Mouse (Mus musculus): ENCODE results near the gene Snapc5. TPM values are rescaled to one million over a fixed set of nuclear protein-coding genes. Genes with fewer than 3 reads are reported as not detected.
A peak's percentile ranks its signal among the peaks of the same experiment; 100 is the strongest.
"Not testable (repeated sequence)": the region's sequence is repeated elsewhere in the genome, so short reads cannot be mapped to it uniquely, and the experiment has no call there.

Gene Snapc5
- total RNA-seq (2022): 10 to 100 TPM; 18.2 to 20.0 (median 18.5) TPM

- peak; percentile 83 for DNase-seq (ENCODE audit: low spot score in 2 of 2)
Observed at GRCm38 (mm10) chr9:64178974-64179646, at the start of gene Snapc5. TSS of gene Snapc5 (plus strand) at chr9:64179274.

- no peak for DNase-seq (ENCODE audit: low spot score in 2 of 2)
Observed at GRCm38 (mm10) chr9:64131623-64132022, 47.5 kb upstream of the Snapc5 start.

- peak; percentile 24 to 35 for DNase-seq (ENCODE audit: low spot score in 2 of 2)
Observed at GRCm38 (mm10) chr9:64138896-64139295, 40.2 kb upstream of the Snapc5 start.

DNA sequence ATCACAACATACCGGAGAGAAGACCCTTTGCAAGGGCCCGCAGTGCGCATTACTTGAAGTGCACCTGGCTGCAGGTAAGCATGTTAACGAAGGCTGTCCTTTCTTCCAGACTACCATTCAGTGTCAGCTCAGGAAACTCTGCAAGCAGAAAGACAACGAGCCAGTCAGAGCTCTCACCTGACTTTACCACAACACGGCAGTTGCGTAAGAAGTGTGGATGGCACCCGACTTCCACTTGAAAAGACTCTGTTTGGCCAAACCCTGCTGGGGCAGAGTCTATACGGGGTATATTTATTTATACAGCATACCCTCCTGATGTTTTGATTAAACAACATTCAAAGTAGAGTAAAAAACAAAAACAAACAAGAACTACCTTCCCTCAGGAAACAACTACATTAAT lies 39.2 kb upstream of the Snapc5 start:
- DNase-seq (ENCODE audit: low spot score in 2 of 2): no peak

- DNase-seq (ENCODE audit: low spot score in 2 of 2): no peak
Observed at GRCm38 (mm10) chr9:64156641-64157040, 22.4 kb upstream of the Snapc5 start.

DNA sequence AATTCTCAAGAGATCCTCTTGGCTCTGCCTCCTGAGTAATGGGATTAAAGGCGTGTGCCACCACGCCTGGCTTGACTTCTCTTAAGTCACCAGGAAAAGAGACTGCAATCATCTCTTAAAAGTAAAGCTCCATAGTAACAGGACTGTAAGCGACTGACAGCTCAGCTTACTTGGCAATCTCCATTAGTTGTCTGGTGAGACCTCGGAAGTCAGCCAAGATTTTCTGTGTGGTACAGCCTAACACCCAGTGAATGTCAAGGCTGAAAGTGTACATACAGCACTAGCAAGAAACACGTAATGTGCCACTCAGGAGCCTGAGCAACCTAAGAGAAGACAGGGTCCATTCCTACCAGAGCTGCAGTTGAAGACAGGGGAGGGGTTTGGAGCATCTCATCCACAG lies 18.6 kb upstream of the Snapc5 start:
- DNase-seq (ENCODE audit: low spot score in 2 of 2): no peak

GRCm38 (mm10) chr9:64169967-64170366 lies 9.1 kb upstream of the Snapc5 start:
- DNase-seq (ENCODE audit: low spot score in 2 of 2): not testable (repeated sequence)

- no peak for DNase-seq (ENCODE audit: low spot score in 2 of 2)
Observed at GRCm38 (mm10) chr9:64172145-64172815, 6.8 kb upstream of the Snapc5 start.

DNA sequence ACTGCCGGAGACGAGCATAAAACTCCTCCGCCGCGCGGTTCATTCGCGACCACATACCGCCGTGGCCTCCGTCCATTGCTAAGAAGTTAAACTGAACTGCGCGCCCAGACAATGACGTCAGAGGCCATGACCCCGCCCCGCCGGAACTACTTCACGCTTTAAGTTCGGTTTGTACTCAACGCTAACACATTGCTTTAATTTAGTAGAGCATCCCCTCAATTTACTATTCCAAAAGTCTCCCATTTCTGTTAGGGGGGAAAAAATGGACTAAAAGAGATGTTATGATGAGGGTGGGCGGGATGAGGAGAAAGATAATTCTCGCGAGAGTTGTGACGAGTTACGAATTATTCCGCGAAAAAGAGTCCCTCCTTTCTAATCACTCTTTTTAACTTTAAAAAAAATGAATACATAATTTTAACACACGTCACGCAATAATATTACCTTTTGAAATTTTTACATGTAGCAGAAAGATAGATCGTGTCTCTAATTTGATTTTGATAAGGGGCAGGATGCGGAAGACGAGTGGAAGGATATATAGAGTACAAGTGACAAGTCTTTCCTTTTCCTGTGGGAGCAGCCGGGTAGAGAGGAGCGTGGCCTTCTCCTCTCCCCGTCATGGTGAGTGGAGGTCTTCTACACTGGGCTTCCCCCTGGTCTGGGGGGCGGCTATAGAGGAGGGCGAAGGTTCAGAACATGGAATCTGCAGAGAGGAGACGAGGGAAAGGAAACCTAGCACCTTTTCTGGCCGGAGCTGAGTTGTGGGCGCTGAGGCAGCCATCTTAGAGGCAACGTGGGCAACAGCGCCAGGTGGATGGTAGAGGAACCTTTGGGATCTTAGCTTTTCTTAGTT lies 6.0 kb upstream of the Snapc5 start, which contains the start of the genes Zwilch and Rpl4:
TSS of gene Zwilch (minus strand) at position 289 of the 850 bp plus-strand sequence.
TSS of gene Rpl4 (plus strand) at position 560 of the 850 bp plus-strand sequence.
- peak; percentile 72 to 77 for DNase-seq (ENCODE audit: low spot score in 2 of 2)

DNA sequence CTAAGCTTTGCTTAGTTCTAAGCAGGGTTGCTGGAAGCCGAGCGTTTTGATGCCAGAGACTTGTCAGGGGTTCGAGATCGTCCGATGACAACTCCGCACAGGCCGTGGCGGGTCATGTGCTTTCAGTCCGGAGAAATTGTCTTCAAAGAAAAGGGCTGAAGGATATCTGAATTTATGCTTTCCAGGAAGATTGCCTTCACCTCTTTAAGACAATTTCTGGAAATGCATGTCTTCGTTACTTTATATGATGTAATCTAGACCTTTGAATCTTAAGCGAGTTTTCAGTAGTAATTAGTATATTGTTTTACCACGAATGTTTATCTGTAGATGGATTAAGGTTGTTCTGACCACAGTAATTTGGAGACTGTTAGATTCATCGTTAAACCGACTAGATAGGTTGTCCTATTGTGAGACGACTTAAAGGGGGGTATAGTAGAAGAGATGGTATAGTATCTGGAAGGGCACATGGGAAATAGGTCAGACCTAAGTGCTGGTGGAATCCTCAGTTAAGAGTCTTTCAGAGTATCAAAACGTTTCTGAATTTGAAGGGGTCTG lies 5.3 kb upstream of the Snapc5 start:
- DNase-seq (ENCODE audit: low spot score in 2 of 2): no peak

GRCm38 (mm10) chr9:64174341-64174740 lies 4.7 kb upstream of the Snapc5 start:
- no peak for DNase-seq (ENCODE audit: low spot score in 2 of 2)

DNA sequence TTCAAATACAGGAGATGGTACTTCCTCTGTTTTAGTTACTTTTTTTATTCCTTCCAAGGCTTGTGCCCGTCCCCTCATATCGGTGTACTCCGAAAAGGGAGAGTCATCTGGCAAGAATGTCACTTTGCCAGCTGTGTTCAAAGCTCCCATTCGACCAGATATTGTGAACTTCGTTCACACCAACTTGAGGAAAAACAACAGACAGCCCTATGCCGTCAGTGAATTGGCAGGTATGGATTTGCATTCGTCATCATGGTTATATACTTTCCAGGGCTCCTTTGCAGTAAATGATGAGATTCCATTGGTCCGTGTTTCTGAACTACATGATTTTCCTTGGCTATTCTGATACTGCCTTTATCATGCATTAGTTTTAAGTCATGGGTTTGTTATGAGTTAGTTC lies 4.3 kb upstream of the Snapc5 start:
- DNase-seq (ENCODE audit: low spot score in 2 of 2): no peak

GRCm38 (mm10) chr9:64175378-64175777 lies 3.7 kb upstream of the Snapc5 start:
- no peak for DNase-seq (ENCODE audit: low spot score in 2 of 2)

- no peak for DNase-seq (ENCODE audit: low spot score in 2 of 2)
Observed at GRCm38 (mm10) chr9:64178610-64178973, 482 bp upstream of the Snapc5 start.

GRCm38 (mm10) chr9:64183295-64183694 lies 4.2 kb downstream of the Snapc5 start:
- DNase-seq (ENCODE audit: low spot score in 2 of 2): not testable (repeated sequence)

DNA sequence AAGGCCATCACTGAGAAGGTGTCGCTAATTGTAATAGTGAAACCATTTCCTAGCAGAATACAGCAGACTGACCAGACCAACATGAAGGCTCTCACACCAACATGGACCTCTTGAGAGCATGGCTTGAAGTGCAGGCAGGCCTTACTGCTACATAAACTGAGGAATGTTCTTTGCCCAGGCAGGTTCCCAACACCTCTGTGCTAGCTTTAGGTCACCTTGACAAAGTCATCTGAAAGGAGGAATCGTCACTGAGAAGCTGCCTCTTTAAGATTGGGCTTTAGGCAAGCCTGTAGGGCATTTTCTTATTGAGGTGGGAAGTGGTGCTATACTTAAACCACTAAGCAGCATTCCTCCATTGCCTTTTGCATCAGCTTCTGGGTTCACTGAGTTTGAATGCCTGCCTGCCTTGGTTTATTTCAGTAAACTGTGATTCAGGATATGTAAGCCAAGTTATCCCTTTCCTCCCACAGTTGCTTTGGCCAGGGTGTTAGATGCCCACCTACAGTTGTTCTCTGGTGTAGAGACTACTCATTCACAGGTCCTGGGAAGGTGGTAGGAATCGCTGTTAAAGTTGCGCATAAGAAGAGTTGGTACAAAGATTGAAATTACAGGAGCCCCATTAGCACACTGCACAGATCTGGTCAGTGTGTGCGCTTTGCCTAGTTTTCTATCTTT lies 5.2 kb downstream of the Snapc5 start:
- DNase-seq (ENCODE audit: low spot score in 2 of 2): no peak

DNA sequence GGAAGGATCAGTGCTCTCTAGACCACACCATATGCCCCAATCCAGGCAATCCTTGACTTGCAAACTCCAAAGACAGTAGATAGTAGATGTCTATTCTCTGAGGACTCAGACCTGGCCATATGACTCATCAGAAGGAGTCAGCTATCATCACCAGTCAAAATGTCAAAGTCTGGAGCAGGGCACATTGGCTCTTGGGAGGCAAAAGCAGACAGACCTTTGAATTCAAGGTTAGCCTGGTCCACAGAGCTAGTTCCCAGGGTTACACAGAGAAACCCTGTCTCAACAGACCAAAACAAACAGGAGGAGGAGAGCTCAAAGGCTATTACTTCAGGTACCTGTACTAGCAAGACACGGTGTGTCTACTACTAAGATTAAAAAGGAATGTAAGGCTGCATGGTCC lies 14.8 kb downstream of the Snapc5 start:
- DNase-seq (ENCODE audit: low spot score in 2 of 2): no peak

DNA sequence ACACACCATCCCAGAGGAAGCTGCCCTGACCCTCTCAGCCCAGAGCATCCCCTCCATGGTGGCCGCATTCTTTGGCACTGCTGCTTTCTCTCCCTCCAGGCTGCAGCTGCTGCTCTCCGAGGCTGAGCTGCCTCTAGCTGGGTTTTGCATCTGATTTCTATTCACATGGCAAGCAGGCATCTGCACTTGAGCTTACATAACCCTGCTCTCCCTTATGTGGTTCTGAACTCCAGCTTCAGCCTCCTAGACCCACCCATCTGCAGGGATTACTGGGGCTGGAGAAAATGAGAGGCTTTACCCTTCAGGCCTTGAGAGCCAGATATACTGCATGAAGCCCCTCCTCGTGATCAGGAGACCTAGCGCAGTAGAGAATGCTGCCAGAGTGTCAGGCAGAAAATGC lies 16.5 kb downstream of the Snapc5 start:
- DNase-seq (ENCODE audit: low spot score in 2 of 2): no peak

GRCm38 (mm10) chr9:64197524-64197923 lies 18.4 kb downstream of the Snapc5 start:
- no peak for DNase-seq (ENCODE audit: low spot score in 2 of 2)

GRCm38 (mm10) chr9:64198068-64198762 lies 19.1 kb downstream of the Snapc5 start:
- no peak for DNase-seq (ENCODE audit: low spot score in 2 of 2)
